Mouse (Mus musculus) MEL (cell line): ENCODE data around the gene Pidd1. TPM values are rescaled to one million over a fixed set of nuclear protein-coding genes. Genes with fewer than 3 reads are reported as not detected.

Experiments
- DNase-seq: peaks from one replicate; pipeline ENCODE4 v3.0.0; 2011; ENCODE audit warnings: low read depth, low spot score
- H3K27ac ChIP-seq: 2 replicates; pipeline ENCODE4 v1.5.1; 2012; ENCODE audit warnings: low read depth, mild to moderate bottlenecking, control low read depth, low read length, moderate library complexity; ENCODE audit not compliant: control insufficient read depth
- H3K27me3 ChIP-seq, 2 experiments: fragments of 150-350 bp in 1 of 2; sonication (generic) in 1 of 2; 2 replicates each; pipeline ENCODE4 v1.6.1; 2012; ENCODE audit warnings: low read length in 2 of 2, mild to moderate bottlenecking in 2 of 2, improper control_type of control experiment in 1 of 2, moderate library complexity in 1 of 2; ENCODE audit not compliant: insufficient read depth in 2 of 2, control insufficient read depth in 1 of 2
- H3K36me3 ChIP-seq, 2 experiments: 2 replicates each; pipeline ENCODE4 v1.6.1; 2012 to 2014; ENCODE audit warnings: low read length in 2 of 2, improper control_type of control experiment in 1 of 2, inconsistent platforms in 1 of 2, mild to moderate bottlenecking in 1 of 2; ENCODE audit not compliant: insufficient read depth in 2 of 2, control insufficient read depth in 1 of 2
- H3K4me1 ChIP-seq, 2 experiments: fragments of 150-350 bp in 1 of 2; sonication (generic) in 1 of 2; 2 replicates each; pipeline ENCODE4 v1.6.1; 2012; ENCODE audit warnings: low read length in 2 of 2, improper control_type of control experiment in 1 of 2, mild to moderate bottlenecking in 1 of 2; ENCODE audit not compliant: insufficient read depth in 2 of 2, control insufficient read depth in 1 of 2
- H3K4me3 ChIP-seq, 2 experiments: fragments of 150-350 bp in 1 of 2; sonication (generic) in 1 of 2; 2 replicates each; pipeline ENCODE4 v1.5.1; 2012; ENCODE audit warnings: low read depth in 2 of 2, low read length in 2 of 2, mild to moderate bottlenecking in 2 of 2, moderate library complexity in 2 of 2, control low read depth in 1 of 2, improper control_type of control experiment in 1 of 2; ENCODE audit not compliant: control insufficient read depth in 1 of 2, insufficient read depth in 1 of 2
- H3K79me2 ChIP-seq: 2 replicates; pipeline ENCODE4 v1.6.1; 2012; ENCODE audit warnings: mild to moderate bottlenecking, low read length, moderate library complexity; ENCODE audit not compliant: control insufficient read depth, poor library complexity, insufficient read depth
- H3K9ac ChIP-seq: 2 replicates; pipeline ENCODE4 v1.6.1; 2012; ENCODE audit warnings: low read depth, mild to moderate bottlenecking, control low read depth, low read length, moderate library complexity; ENCODE audit not compliant: control insufficient read depth, poor library complexity, severe bottlenecking
- H3K9me3 ChIP-seq: fragments of 150-350 bp; sonication (generic); replicated peaks from 2 replicates; pipeline ENCODE4 v1.6.1; 2012; ENCODE audit warnings: mild to moderate bottlenecking, low read length, improper control_type of control experiment, moderate library complexity; ENCODE audit not compliant: insufficient read depth
- CHD1 ChIP-seq: IDR thresholded peaks from 2 replicates; pipeline ENCODE4 v1.6.1; 2012; ENCODE audit warnings: low read depth, mild to moderate bottlenecking, inconsistent platforms, low read length, improper control_type of control experiment
- CHD2 ChIP-seq: IDR thresholded peaks from 2 replicates; pipeline ENCODE4 v1.6.1; 2011; ENCODE audit warnings: low read length, improper control_type of control experiment
- E2F4 ChIP-seq: IDR thresholded peaks from 2 replicates; pipeline ENCODE4 v1.6.1; 2011; ENCODE audit warnings: low read depth, low read length, improper control_type of control experiment, borderline replicate concordance
- ETS1 ChIP-seq: IDR thresholded peaks from 2 replicates; pipeline ENCODE4 v1.6.1; 2012; ENCODE audit warnings: low read depth, mild to moderate bottlenecking, inconsistent platforms, low read length, improper control_type of control experiment, moderate library complexity
- GATA1 ChIP-seq: IDR thresholded peaks from 2 replicates; pipeline ENCODE4 v1.6.1; 2011; ENCODE audit warnings: low read depth, low read length, improper control_type of control experiment
- KAT2A ChIP-seq: conservative IDR thresholded peaks from 2 replicates; pipeline ENCODE4 v1.6.1; 2012; ENCODE audit warnings: low read depth, low read length, improper control_type of control experiment, inconsistent platforms
- MAFK ChIP-seq: IDR thresholded peaks from 2 replicates; pipeline ENCODE4 v1.6.1; 2011; ENCODE audit warnings: low read depth, mild to moderate bottlenecking, low read length, improper control_type of control experiment, borderline replicate concordance
- MAX ChIP-seq: IDR thresholded peaks from 2 replicates; pipeline ENCODE4 v1.6.1; 2011; ENCODE audit warnings: low read length, improper control_type of control experiment
- MXI1 ChIP-seq: IDR thresholded peaks from 2 replicates; pipeline ENCODE4 v1.6.1; 2011; ENCODE audit warnings: mild to moderate bottlenecking, low read depth, low read length, improper control_type of control experiment
- MYB ChIP-seq: IDR thresholded peaks from 2 replicates; pipeline ENCODE4 v1.6.1; 2011; ENCODE audit warnings: mild to moderate bottlenecking, low read depth, low read length, improper control_type of control experiment
- POLR2A ChIP-seq, 2 experiments: IDR thresholded peaks; 2 replicates each; pipeline ENCODE4 v1.6.1; 2011 to 2012; ENCODE audit warnings: low read length in 2 of 2, mild to moderate bottlenecking in 2 of 2, control low read depth in 1 of 2, improper control_type of control experiment in 1 of 2, low read depth in 1 of 2, moderate library complexity in 1 of 2; ENCODE audit not compliant: control insufficient read depth in 1 of 2, insufficient read depth in 1 of 2, poor library complexity in 1 of 2
- POLR2AphosphoS2 ChIP-seq: IDR thresholded peaks from 2 replicates; pipeline ENCODE4 v1.6.1; 2011; ENCODE audit warnings: low read length, improper control_type of control experiment
- POLR2AphosphoS5 ChIP-seq: IDR thresholded peaks from 2 replicates; pipeline ENCODE4 v1.6.1; 2012; ENCODE audit warnings: low read depth, borderline replicate concordance, mild to moderate bottlenecking, inconsistent platforms, low read length, moderate library complexity, mixed read lengths
- SIN3A ChIP-seq: IDR thresholded peaks from 2 replicates; pipeline ENCODE4 v1.6.1; 2012; ENCODE audit warnings: low read length, improper control_type of control experiment, inconsistent platforms
- TBP ChIP-seq: IDR thresholded peaks from 2 replicates; pipeline ENCODE4 v1.8.0; 2011; ENCODE audit warnings: low read depth, low read length, improper control_type of control experiment
- USF1 ChIP-seq: IDR thresholded peaks from 2 replicates; pipeline ENCODE4 v1.6.1; 2014; ENCODE audit warnings: low read depth, mild to moderate bottlenecking, inconsistent platforms, low read length, improper control_type of control experiment, moderate library complexity
- USF2 ChIP-seq, 2 experiments: IDR thresholded peaks; 2 replicates each; pipeline ENCODE4 v1.6.1; 2011 to 2012; ENCODE audit warnings: improper control_type of control experiment in 2 of 2, low read length in 2 of 2, borderline replicate concordance in 1 of 2, inconsistent platforms in 1 of 2, low read depth in 1 of 2, mild to moderate bottlenecking in 1 of 2; ENCODE audit not compliant: insufficient read depth in 1 of 2
- ZC3H11A ChIP-seq: IDR thresholded peaks from 2 replicates; pipeline ENCODE4 v1.6.1; 2012; ENCODE audit warnings: low read depth, mild to moderate bottlenecking, inconsistent platforms, low read length, improper control_type of control experiment
- ZKSCAN1 ChIP-seq: IDR thresholded peaks from 2 replicates; pipeline ENCODE4 v1.6.1; 2012; ENCODE audit warnings: low read depth, mild to moderate bottlenecking, inconsistent platforms, low read length, improper control_type of control experiment, moderate library complexity
- ZMIZ1 ChIP-seq: IDR thresholded peaks from 2 replicates; pipeline ENCODE4 v1.6.1; 2012; ENCODE audit warnings: low read depth, mild to moderate bottlenecking, inconsistent platforms, low read length, improper control_type of control experiment, moderate library complexity
- ZNF384 ChIP-seq: IDR thresholded peaks from 2 replicates; pipeline ENCODE4 v1.6.1; 2012; ENCODE audit warnings: low read depth, mild to moderate bottlenecking, inconsistent platforms, low read length, improper control_type of control experiment
- polyA plus RNA-seq, 2 experiments: library from polyadenylated mRNA; stranded (reverse) in 1 of 2; unstranded in 1 of 2; fragments of >175 nt in 1 of 2; fragments of >200 nt in 1 of 2; gene quantifications; 2 replicates each; pipeline versions ENCODE4 v1.2.1 to v1.2.4; 2012; ENCODE audit warnings: low replicate concordance in 2 of 2, low read depth in 1 of 2; ENCODE audit not compliant: insufficient read length in 2 of 2, insufficient read depth in 1 of 2, missing spikeins in 1 of 2
- total RNA-seq: library from RNA; depleted of rRNA; stranded (reverse); fragments of 300-350 nt; gene quantifications from 2 replicates; pipeline ENCODE4 v1.2.3, GENCODE M21; 2012

Gene Pidd1
- total and polyA plus RNA-seq, 3 experiments, result 6.4 to 27.2 TPM; not detected in 1

DNA sequence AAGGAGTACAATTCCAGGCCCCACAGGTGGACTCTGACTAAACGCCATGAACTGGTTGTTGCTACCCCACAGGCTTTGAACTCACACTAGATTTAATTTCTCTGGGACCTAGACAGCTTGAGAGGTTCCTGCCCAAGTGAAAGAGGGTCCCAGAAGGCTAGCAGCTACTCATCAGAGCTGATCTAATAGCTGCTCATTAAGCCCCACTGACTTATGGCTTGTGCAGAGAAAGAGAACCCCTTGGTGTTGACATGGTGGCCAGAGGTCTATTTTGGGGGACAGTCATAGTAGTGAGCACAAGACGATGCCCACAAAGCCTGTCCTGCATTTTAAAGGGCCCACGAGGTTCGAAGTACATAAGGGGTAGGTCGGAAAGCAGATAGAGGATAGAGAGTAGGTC, 30.3 kb upstream of the Pidd1 start:
- Histone ChIP-seq H3K4me1 (peaks cover 3 to 25% of the 10 kb centered on the region in 2 experiments; a peak in 3 of 4 replicates), H3K9me3 (no peaks in the 10 kb centered on the region), H3K4me3 (peak overlapping the region; percentile 95), H3K36me3 (peaks cover 0 to 21% of the 10 kb centered on the region in 2 experiments; a peak in 2 of 4 replicates), H3K9ac (peak overlapping the region; percentile 98), H3K79me2 (peaks cover 57% of the 10 kb centered on the region), H3K27ac (no peak overlapping the region), H3K27me3 (no peaks in the 10 kb centered on the region)
- no peak for TF ChIP-seq MXI1
- TF ChIP-seq GATA1, result no peak
- TF ChIP-seq MYB, result no peak
- TF ChIP-seq POLR2AphosphoS5, result no peak
- no peak for TF ChIP-seq TBP
- no peak for TF ChIP-seq ZC3H11A
- TF ChIP-seq CHD2, result no peak
- DNase-seq, result peak; percentile 49

DNA sequence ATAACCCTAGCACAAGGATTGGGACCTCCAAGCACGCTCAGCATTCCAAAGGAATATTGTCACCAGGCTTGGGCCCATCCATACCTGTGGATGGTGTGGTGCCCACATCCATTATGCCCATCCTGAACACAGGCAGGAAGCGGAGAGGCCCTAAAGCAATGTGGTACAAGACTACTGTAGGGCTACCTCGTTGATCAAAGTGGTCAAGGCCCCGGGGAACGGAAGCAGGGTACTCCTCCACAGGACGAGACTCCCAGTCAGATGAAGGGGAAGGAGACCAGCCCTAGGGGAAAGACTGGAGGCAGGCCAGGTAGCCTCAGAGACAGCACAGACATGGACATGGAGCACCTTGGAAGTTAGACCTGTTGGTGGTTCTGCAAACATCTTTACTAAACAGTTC, 28.9 kb upstream of the Pidd1 start:
- Histone ChIP-seq H3K79me2 (peaks cover 56% of the 10 kb centered on the region), H3K4me3 (no peak overlapping the region), H3K4me1 (peaks cover 3 to 31% of the 10 kb centered on the region in 2 experiments; a peak in 3 of 4 replicates)

DNA sequence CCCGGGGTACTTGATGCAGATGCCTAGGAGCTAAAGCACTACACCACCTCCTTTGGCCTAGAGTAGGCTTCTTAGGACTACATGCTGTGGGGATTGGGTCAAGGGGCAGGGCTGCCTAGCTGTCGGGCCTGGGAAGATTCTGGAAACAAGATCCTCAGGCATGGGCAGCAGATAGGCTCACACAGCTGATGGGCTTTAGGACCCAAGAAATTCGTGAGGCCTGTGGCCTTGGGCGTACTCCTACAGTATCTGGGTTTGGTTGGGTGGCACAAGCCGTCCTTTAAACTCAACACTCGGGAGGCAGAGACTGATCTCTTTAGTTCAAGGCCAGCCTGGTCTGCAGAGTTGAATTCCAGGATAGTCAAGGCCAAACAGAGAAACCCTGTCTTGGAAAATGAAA, 28.4 kb upstream of the Pidd1 start:
- peaks cover 0 to 18% of the 10 kb centered on the region in 2 experiments; a peak in 2 of 4 replicates for H3K36me3 ChIP-seq
- H3K4me3 ChIP-seq, result no peak overlapping the region

More for the DNA sequence above, 28.9 kb upstream of the Pidd1 start:
- Histone ChIP-seq H3K27me3 (no peaks in the 10 kb centered on the region), H3K9me3 (no peaks in the 10 kb centered on the region), H3K36me3 (peaks cover 0 to 22% of the 10 kb centered on the region in 2 experiments; a peak in 2 of 4 replicates), H3K27ac (no peak overlapping the region), H3K9ac (no peak overlapping the region)
- TF ChIP-seq POLR2AphosphoS2 (peak; percentile 17; the same call in 1 of the 2 replicates), MYB (no peak), USF2 (IDR thresholded peaks at IDR 0.05; ENCODE audit: borderline replicate concordance in 1 of 2, insufficient read depth in 1 of 2, low read depth in 1 of 2, low read length in 2 of 2) (no peak), ZNF384 (no peak), CHD1 (no peak), ZMIZ1 (peak; percentile 42; the same call in 1 of the 2 replicates), POLR2A (IDR thresholded peaks at IDR 0.05; ENCODE audit: control insufficient read depth in 1 of 2, insufficient read depth in 1 of 2, low read depth in 1 of 2, low read length in 2 of 2, poor library complexity in 1 of 2) (peak in 1 of 2 experiments; percentile 19; a peak in 1 of 4 replicates), MAX (no peak), TBP (no peak), ZKSCAN1 (no peak), MAFK (no peak), SIN3A (no peak), USF1 (no peak), ETS1 (no peak), KAT2A (no peak)
- no peak for DNase-seq

More for the DNA sequence above, 28.4 kb upstream of the Pidd1 start:
- Histone ChIP-seq H3K9me3 (no peaks in the 10 kb centered on the region), H3K27ac (no peak overlapping the region), H3K27me3 (no peaks in the 10 kb centered on the region), H3K79me2 (peaks cover 52% of the 10 kb centered on the region), H3K4me1 (peaks cover 3 to 25% of the 10 kb centered on the region in 2 experiments; a peak in 3 of 4 replicates), H3K9ac (no peak overlapping the region)
- no peak for TF ChIP-seq ZKSCAN1
- no peak for TF ChIP-seq E2F4
- TF ChIP-seq POLR2A (IDR thresholded peaks at IDR 0.05; ENCODE audit: control insufficient read depth in 1 of 2, insufficient read depth in 1 of 2, low read depth in 1 of 2, low read length in 2 of 2, poor library complexity in 1 of 2), result peak in 1 of 2 experiments; percentile 11; a peak in 1 of 4 replicates
- DNase-seq, result no peak
